In the genomic region with DNA sequence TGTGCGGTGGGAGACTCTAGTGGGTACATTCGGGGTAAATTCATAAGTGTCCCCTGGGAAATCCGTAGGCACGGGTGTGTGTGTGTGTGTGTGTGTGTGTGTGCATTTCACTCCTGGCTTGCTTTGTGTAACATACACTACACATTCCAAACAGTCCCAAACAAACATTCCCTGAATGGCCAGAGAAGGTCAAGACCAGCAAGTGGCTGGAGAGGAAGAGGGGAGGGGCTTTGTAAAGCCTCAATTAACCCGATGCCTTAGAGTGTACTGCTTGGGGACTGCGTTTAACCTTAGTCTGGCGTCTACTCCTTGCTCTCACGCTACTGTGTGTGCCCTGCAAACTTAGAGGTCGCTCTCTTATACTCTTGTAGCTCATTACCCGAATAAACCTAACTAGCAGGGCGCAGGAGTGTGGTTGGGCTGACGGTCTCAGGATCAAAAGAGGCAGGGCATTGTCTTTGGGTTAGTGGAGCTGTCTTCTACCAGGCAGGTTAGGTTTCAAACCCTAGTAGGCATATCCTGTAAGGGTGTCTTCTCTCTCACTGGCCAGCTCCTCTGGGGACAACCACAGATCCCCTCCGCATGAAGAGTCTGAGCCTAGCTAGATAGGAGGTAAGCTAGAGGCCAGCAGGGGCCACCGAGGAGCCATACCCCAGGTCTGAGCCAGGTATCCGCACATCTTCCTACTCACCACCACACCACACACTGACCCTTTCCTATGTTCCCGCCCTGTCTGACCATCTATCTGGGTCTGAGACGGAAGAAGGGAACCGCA, we compare ENCODE assay signal across 8 mouse cellular contexts. TPM values are rescaled to one million over a fixed set of nuclear protein-coding genes. Genes with fewer than 3 reads are reported as not detected.
A peak's percentile ranks its signal among the peaks of the same experiment; 100 is the strongest.
DNase-seq lines count a peak whose midpoint lies in the region; ATAC-seq and TF ChIP-seq lines count a peak whose summit lies in the region.

No protein-coding gene starts in this region.

- 0 out of 2 replicates have a peak overlapping the region, but pooled peaks have one; percentile 61 for H3K9ac ChIP-seq in limb, embryonic 15.5 days
- H3K9ac ChIP-seq in neural tube, embryonic 12.5 days: peak overlapping the region; percentile 89

- no peak for TF ChIP-seq CTCF in layer of hippocampus, adult 2 months (conservative IDR thresholded peaks at IDR 0.05)

- H3K9me3 ChIP-seq in forebrain, embryonic 10.5 days: no peaks in the 10 kb centered on the region
- H3K9me3 ChIP-seq in limb, embryonic 15.5 days: no peaks in the 10 kb centered on the region
- H3K9me3 ChIP-seq in neural tube, embryonic 12.5 days: no peaks in the 10 kb centered on the region

- peaks cover 50% of the 10 kb centered on the region for H3K4me1 ChIP-seq in forebrain, embryonic 10.5 days
- H3K4me1 ChIP-seq in limb, embryonic 15.5 days: peaks cover 26% of the 10 kb centered on the region
- H3K4me1 ChIP-seq in neural tube, embryonic 12.5 days: peaks cover 42% of the 10 kb centered on the region

- peak overlapping the region; percentile 86 for H3K4me3 ChIP-seq in layer of hippocampus, adult 2 months
- peak overlapping the region; percentile 80 for H3K4me3 ChIP-seq in forebrain, embryonic 10.5 days
- H3K4me3 ChIP-seq in limb, embryonic 15.5 days: peak overlapping the region; percentile 62
- H3K4me3 ChIP-seq in neural tube, embryonic 12.5 days: peak overlapping the region; percentile 64

- H3K27me3 ChIP-seq in forebrain, embryonic 10.5 days (ENCODE audit: poor library complexity, severe bottlenecking): peaks cover 63% of the 10 kb centered on the region
- peaks cover 49% of the 10 kb centered on the region for H3K27me3 ChIP-seq in limb, embryonic 15.5 days
- H3K27me3 ChIP-seq in neural tube, embryonic 12.5 days (replicated peaks): peaks cover 14% of the 10 kb centered on the region; the same call in 1 of the 2 replicates

- peak overlapping the region; percentile 95 for H3K27ac ChIP-seq in layer of hippocampus, adult 2 months
- peak overlapping the region; percentile 90 for H3K27ac ChIP-seq in forebrain, embryonic 10.5 days
- no peak overlapping the region for H3K27ac ChIP-seq in limb, embryonic 15.5 days
- H3K27ac ChIP-seq in neural tube, embryonic 12.5 days: peak overlapping the region; percentile 90; the same call in 1 of the 2 replicates

- no peaks in the 10 kb centered on the region for H3K36me3 ChIP-seq in forebrain, embryonic 10.5 days (replicated peaks)
- no peaks in the 10 kb centered on the region for H3K36me3 ChIP-seq in limb, embryonic 15.5 days
- no peaks in the 10 kb centered on the region for H3K36me3 ChIP-seq in neural tube, embryonic 12.5 days

- no peak for DNase-seq in layer of hippocampus, adult 2 months (ENCODE audit: low spot score in 2 of 2)
- DNase-seq in layer of hippocampus, adult 9-10 months (ENCODE audit: low spot score): no peak
- DNase-seq in forebrain, embryonic 10.5 days (ENCODE audit: extremely low spot score, low spot score): no peak
- no peak for DNase-seq in left cerebral cortex, postnatal 36 days (ENCODE audit: low spot score in 2 of 2)
- DNase-seq in frontal cortex, adult 2 months (ENCODE audit: extremely low spot score in 1 of 2, low spot score in 1 of 2): no peak

- H3K4me2 ChIP-seq in limb, embryonic 15.5 days: peak overlapping the region; percentile 94
- peak overlapping the region; percentile 86 for H3K4me2 ChIP-seq in neural tube, embryonic 12.5 days (replicated peaks)

- intact Hi-C loops in left cerebral cortex, postnatal 36 days (cut with DNase I): no loop called here

- ATAC-seq in limb, embryonic 15.5 days (ENCODE audit: insufficient number of reproducible peaks, low FRiP score, low TSS enrichment, low read depth): no peak
- ATAC-seq in neural tube, embryonic 12.5 days (ENCODE audit: low FRiP score, low read depth): no peak
- no peak for ATAC-seq in granulocyte monocyte progenitor cell, adult 5-6 weeks (replicated peaks; ENCODE audit: poor library complexity, severe bottlenecking)

- 20% methylated on average over 18 of the region's 18 CpGs for WGBS in forebrain, embryonic 10.5 days
- 15% methylated on average over 18 of the region's 18 CpGs for WGBS in limb, embryonic 15.5 days
- WGBS in neural tube, embryonic 12.5 days: 14% methylated on average over 18 of the region's 18 CpGs

RNA-seq across cellular contexts. Expression of a gene that starts 0.7 kb away (rescaled TPM):
- 100 to 1,000 TPM; 429 to 449 TPM for total RNA-seq in layer of hippocampus, adult 2 months (2021)
- 8.3 and 9.1 TPM in 2 replicates for polyA plus RNA-seq in forebrain, embryonic 10.5 days (2016; fragmentation: Nextera tagmentation; extraction: Ambion mirVana)
- polyA plus RNA-seq in limb, embryonic 15.5 days (2015; fragmentation: Nextera tagmentation; extraction: Ambion mirVana): 5.7 and 7.8 TPM in 2 replicates
- 55.5 and 61.1 TPM in 2 replicates for polyA plus RNA-seq in neural tube, embryonic 12.5 days (2016; fragmentation: Nextera tagmentation; extraction: Ambion mirVana)
- 0.11 and 0.23 TPM in 2 replicates for total RNA-seq in granulocyte monocyte progenitor cell, adult 5-6 weeks (2014; fragmentation: Nextera tagmentation)
- 0.15 and 0.17 TPM in 2 replicates for total RNA-seq in granulocyte monocyte progenitor cell, adult 5-6 weeks (2017)
- 100 to 1,000 TPM; 607 to 644 TPM for total RNA-seq in left cerebral cortex, postnatal 36 days (2021)
- 269 and 289 TPM in 2 replicates for polyA plus RNA-seq in frontal cortex, adult 2 months (2012; rRNA removed)
